ENCODE assay signal across 30 mouse cellular contexts in the genomic region with DNA sequence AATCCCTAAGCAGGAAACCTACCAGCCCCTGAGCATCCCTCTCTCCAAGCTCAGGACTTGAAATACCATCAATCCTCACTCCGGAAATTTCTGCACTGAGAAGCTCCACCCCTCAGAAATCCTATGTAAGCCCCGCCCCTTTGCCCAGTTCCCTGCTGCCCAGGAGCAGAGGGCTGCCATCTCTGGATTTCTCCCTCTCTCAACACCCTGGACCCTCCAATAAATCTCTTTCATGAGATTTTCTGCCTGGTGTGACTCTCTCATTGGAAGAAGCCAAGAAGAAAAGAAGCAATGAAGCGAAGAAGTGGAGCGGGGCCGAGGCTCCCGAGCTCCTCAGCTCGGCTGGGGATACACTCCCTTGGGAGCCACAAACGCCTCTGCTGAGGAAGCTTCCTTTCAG. TPM values are rescaled to one million over a fixed set of nuclear protein-coding genes. Genes with fewer than 3 reads are reported as not detected.
DNase-seq lines count a peak whose midpoint lies in the region; ATAC-seq and TF ChIP-seq lines count a peak whose summit lies in the region.
"Had no signal": no experiment of that assay in that cellular context is flagged by ENCODE, and none has a peak within 500 bp of the region (broad histone marks: within the 10 kb centered on the region; RNA-seq: fewer than 3 reads in every experiment).

No protein-coding gene starts in this region.

- WGBS in hindbrain, embryonic 11.5 days = 58% methylated on average over 8 of the region's 8 CpGs
- WGBS in hindbrain, embryonic 13.5 days = 38% methylated on average over 8 of the region's 8 CpGs
- WGBS in kidney, postnatal 0 days = 51% methylated on average over 8 of the region's 8 CpGs

- no peaks in the 10 kb centered on the region for H3K27me3 ChIP-seq in hindbrain, embryonic 11.5 days (ENCODE audit: control insufficient read depth, insufficient read depth, low read length)
- no peaks in the 10 kb centered on the region for H3K27me3 ChIP-seq in hindbrain, embryonic 13.5 days
- H3K27me3 ChIP-seq in kidney, postnatal 0 days (ENCODE audit: insufficient read depth, low read length) = no peaks in the 10 kb centered on the region
- H3K27me3 ChIP-seq: embryonic facial prominence, embryonic 13.5 days; heart, embryonic 13.5 days; liver, embryonic 13.5 days; Patski; stomach, embryonic 15.5 days had no signal

- no peak overlapping the region for H3K4me3 ChIP-seq in hindbrain, embryonic 11.5 days (ENCODE audit: low read depth, low read length)
- H3K4me3 ChIP-seq in hindbrain, embryonic 13.5 days = no peak overlapping the region
- H3K4me3 ChIP-seq in kidney, postnatal 0 days (replicated peaks; ENCODE audit: low read depth, low read length) = no peak overlapping the region
- H3K4me3 ChIP-seq: embryonic facial prominence, embryonic 13.5 days; erythroblast, embryonic 14.5 days; heart, embryonic 13.5 days; liver, embryonic 13.5 days; stomach, embryonic 15.5 days had no signal

- no peak for TF ChIP-seq CTCF in kidney, postnatal 0 days (IDR thresholded peaks at IDR 0.05; ENCODE audit: low read depth)
- no peak for TF ChIP-seq CTCF in brain, embryonic 14.5 days (IDR thresholded peaks at IDR 0.05; ENCODE audit: borderline replicate concordance, extremely low read depth, insufficient read depth, insufficient read length)

- no peaks in the 10 kb centered on the region for H3K36me3 ChIP-seq in hindbrain, embryonic 11.5 days (ENCODE audit: control insufficient read depth, insufficient read depth, low read length)
- no peaks in the 10 kb centered on the region for H3K36me3 ChIP-seq in hindbrain, embryonic 13.5 days
- H3K36me3 ChIP-seq in kidney, postnatal 0 days (ENCODE audit: insufficient read depth, low read length) = no peaks in the 10 kb centered on the region
- H3K36me3 ChIP-seq: embryonic facial prominence, embryonic 13.5 days; G1E; heart, embryonic 13.5 days; liver, embryonic 13.5 days; stomach, embryonic 15.5 days had no signal

- TF ChIP-seq POLR2A in brain, embryonic 14.5 days (IDR thresholded peaks at IDR 0.05; ENCODE audit: borderline replicate concordance, extremely low read depth, insufficient read depth, insufficient read length, poor library complexity, severe bottlenecking) = no peak

- no peak overlapping the region for H3K4me2 ChIP-seq in hindbrain, embryonic 11.5 days (replicated peaks; ENCODE audit: low read depth, low read length)
- H3K4me2 ChIP-seq in hindbrain, embryonic 13.5 days = no peak overlapping the region
- no peak overlapping the region for H3K4me2 ChIP-seq in kidney, postnatal 0 days (ENCODE audit: low read length)
- H3K4me2 ChIP-seq: embryonic facial prominence, embryonic 13.5 days; heart, embryonic 13.5 days; liver, embryonic 13.5 days; midbrain, embryonic 11.5 days; stomach, embryonic 15.5 days had no signal

- no peak overlapping the region for H3K27ac ChIP-seq in hindbrain, embryonic 11.5 days (ENCODE audit: low read depth, low read length)
- no peak overlapping the region for H3K27ac ChIP-seq in hindbrain, embryonic 13.5 days
- H3K27ac ChIP-seq in kidney, postnatal 0 days = no peak overlapping the region
- H3K27ac ChIP-seq: embryonic facial prominence, embryonic 13.5 days; heart, embryonic 13.5 days; liver, embryonic 13.5 days; stomach, embryonic 15.5 days had no signal

- H3K9ac ChIP-seq in hindbrain, embryonic 11.5 days (ENCODE audit: low read depth, low read length) = no peak overlapping the region
- H3K9ac ChIP-seq in hindbrain, embryonic 13.5 days = no peak overlapping the region
- no peak overlapping the region for H3K9ac ChIP-seq in kidney, postnatal 0 days (ENCODE audit: low read depth, low read length)
- H3K9ac ChIP-seq: embryonic facial prominence, embryonic 13.5 days; heart, embryonic 13.5 days; liver, embryonic 13.5 days; stomach, embryonic 15.5 days had no signal

- ATAC-seq in hindbrain, embryonic 11.5 days (ENCODE audit: low FRiP score) = 0 out of 2 replicates have a peak, but pooled peaks have one; percentile 38
- no peak for ATAC-seq in hindbrain, embryonic 13.5 days (ENCODE audit: low FRiP score)
- ATAC-seq in kidney, postnatal 0 days (replicated peaks; ENCODE audit: low FRiP score, low read depth) = no peak
- ATAC-seq: forebrain, embryonic 14.5 days; inflammation-experienced regulatory T-cells, adult 6 months; Patski had no signal

- no peak for DNase-seq in hindbrain, embryonic 11.5 days (ENCODE audit: low spot score)
- peak; percentile 21 for DNase-seq in kidney, postnatal 0 days (ENCODE audit: low spot score)
- DNase-seq in kidney, postnatal 36 days = no peak
- DNase-seq in brain, embryonic 14.5 days (ENCODE audit: low read depth) = peak; percentile 11
- peak; percentile 23 for DNase-seq in retina, postnatal 1 day
- no peak for DNase-seq in c-Kit-positive CD71-positive TER-119-positive erythroid progenitor cells, embryonic 14.5 days (ENCODE audit: low spot score)
- DNase-seq: adrenal gland, adult 2 months; B cell, adult 2 months; cerebellum, adult 18-20 months; cerebellum, postnatal 14 days; gastrocnemius, postnatal 10 days; kidney, adult 18-20 months; kidney, postnatal 4 days; liver, embryonic 13.5 days; lung, adult 2 months; lung, postnatal 14 days; right cerebral cortex, adult 18-20 months; right cerebral cortex, postnatal 4 days had no signal

- no peaks in the 10 kb centered on the region for H3K4me1 ChIP-seq in hindbrain, embryonic 11.5 days (replicated peaks; ENCODE audit: control insufficient read depth, insufficient read depth, low read length)
- H3K4me1 ChIP-seq in hindbrain, embryonic 13.5 days (replicated peaks) = no peaks in the 10 kb centered on the region
- no peaks in the 10 kb centered on the region for H3K4me1 ChIP-seq in kidney, postnatal 0 days (replicated peaks; ENCODE audit: insufficient read depth, low read length)
- H3K4me1 ChIP-seq: embryonic facial prominence, embryonic 13.5 days; heart, embryonic 13.5 days; liver, embryonic 13.5 days; stomach, embryonic 15.5 days had no signal

- H3K9me3 ChIP-seq in hindbrain, embryonic 11.5 days (ENCODE audit: control insufficient read depth, low read length) = no peaks in the 10 kb centered on the region
- no peaks in the 10 kb centered on the region for H3K9me3 ChIP-seq in hindbrain, embryonic 13.5 days
- no peaks in the 10 kb centered on the region for H3K9me3 ChIP-seq in kidney, postnatal 0 days (replicated peaks; ENCODE audit: low read length)
- H3K9me3 ChIP-seq: embryonic facial prominence, embryonic 13.5 days; G1E; heart, embryonic 13.5 days; liver, embryonic 13.5 days; stomach, embryonic 15.5 days had no signal

RNA-seq across cellular contexts. Expression of a gene that starts 18.6 kb away (rescaled TPM):
- polyA plus RNA-seq in hindbrain, embryonic 11.5 days (2014; fragmentation: Nextera tagmentation; extraction: Ambion mirVana) = 0.31 and 0.39 TPM in 2 replicates
- not detected in 2 replicates for polyA plus RNA-seq in hindbrain, embryonic 13.5 days (2015; fragmentation: Nextera tagmentation; extraction: Ambion mirVana)
- not detected in 2 replicates for polyA plus RNA-seq in kidney, postnatal 0 days (2015; fragmentation: Nextera tagmentation; extraction: Ambion mirVana)
- not detected in 2 replicates for polyA plus RNA-seq in brain, embryonic 14.5 days (2012; rRNA removed)
- polyA plus RNA-seq: adrenal gland, adult 2 months; forebrain, embryonic 14.5 days; G1E; heart, embryonic 13.5 days; inflammation-experienced regulatory T-cells, adult 6 months; liver, embryonic 13.5 days; midbrain, embryonic 11.5 days; neural tube, embryonic 11.5 days; Patski; stomach, embryonic 15.5 days had no signal

RNA-seq across cellular contexts. Expression of a gene that starts 20.5 kb away (rescaled TPM):
- 0.20 TPM in 1 of 2 replicates, not detected in the other for polyA plus RNA-seq in hindbrain, embryonic 11.5 days (2014; fragmentation: Nextera tagmentation; extraction: Ambion mirVana)
- polyA plus RNA-seq in hindbrain, embryonic 13.5 days (2015; fragmentation: Nextera tagmentation; extraction: Ambion mirVana) = 0.98 and 1.5 TPM in 2 replicates
- polyA plus RNA-seq in kidney, postnatal 0 days (2015; fragmentation: Nextera tagmentation; extraction: Ambion mirVana) = not detected in 2 replicates
- 0.39 and 0.93 TPM in 2 replicates for polyA plus RNA-seq in brain, embryonic 14.5 days (2012; rRNA removed)
- polyA plus RNA-seq: adrenal gland, adult 2 months; erythroblast, embryonic 14.5 days; G1E; heart, embryonic 13.5 days; inflammation-experienced regulatory T-cells, adult 6 months; liver, embryonic 13.5 days; lung, adult 2 months; midbrain, embryonic 11.5 days; neural tube, embryonic 11.5 days; Patski; stomach, embryonic 15.5 days had no signal

RNA-seq across cellular contexts. Expression of a gene that starts 36.1 kb away (rescaled TPM):
- not detected in 2 replicates for polyA plus RNA-seq in hindbrain, embryonic 11.5 days (2014; fragmentation: Nextera tagmentation; extraction: Ambion mirVana)
- polyA plus RNA-seq in hindbrain, embryonic 13.5 days (2015; fragmentation: Nextera tagmentation; extraction: Ambion mirVana) = not detected in 2 replicates
- polyA plus RNA-seq in kidney, postnatal 0 days (2015; fragmentation: Nextera tagmentation; extraction: Ambion mirVana) = not detected in 2 replicates
- not detected in 2 replicates for polyA plus RNA-seq in brain, embryonic 14.5 days (2012; rRNA removed)
- polyA plus RNA-seq: adrenal gland, adult 2 months; embryonic facial prominence, embryonic 13.5 days; erythroblast, embryonic 14.5 days; forebrain, embryonic 14.5 days; G1E; heart, embryonic 13.5 days; limb, embryonic 14.5 days; liver, embryonic 13.5 days; midbrain, embryonic 11.5 days; neural tube, embryonic 11.5 days; Patski had no signal

RNA-seq across cellular contexts. Expression of a gene that starts 49.3 kb away (rescaled TPM):
- polyA plus RNA-seq in hindbrain, embryonic 11.5 days (2014; fragmentation: Nextera tagmentation; extraction: Ambion mirVana) = 0.11 TPM in 1 of 2 replicates, not detected in the other
- polyA plus RNA-seq in hindbrain, embryonic 13.5 days (2015; fragmentation: Nextera tagmentation; extraction: Ambion mirVana) = not detected in 2 replicates
- polyA plus RNA-seq in kidney, postnatal 0 days (2015; fragmentation: Nextera tagmentation; extraction: Ambion mirVana) = 0.14 TPM in 1 of 2 replicates, not detected in the other
- 0.05 and 0.08 TPM in 2 replicates for polyA plus RNA-seq in brain, embryonic 14.5 days (2012; rRNA removed)
- polyA plus RNA-seq: adrenal gland, adult 2 months; erythroblast, embryonic 14.5 days; forebrain, embryonic 14.5 days; G1E; liver, embryonic 13.5 days; neural tube, embryonic 11.5 days; Patski; stomach, embryonic 15.5 days had no signal

Comparison
In these comparisons a context has a peak if more than half of its experiments do, and no peak if none do; other contexts are left out.
1. DNase-seq: peak in kidney, postnatal 0 days (single experiment), brain, embryonic 14.5 days (single experiment) and retina, postnatal 1 day (single experiment); none in hindbrain, embryonic 11.5 days (single experiment), kidney, postnatal 36 days (0 of 2) and c-Kit-positive CD71-positive TER-119-positive erythroid progenitor cells, embryonic 14.5 days (single experiment).